Mouse (Mus musculus): ENCODE measurements around the gene Bud31. TPM values are rescaled to one million over a fixed set of nuclear protein-coding genes. Genes with fewer than 3 reads are reported as not detected.
"Not testable (repeated sequence)": the region's sequence is repeated elsewhere in the genome, so short reads cannot be mapped to it uniquely, and the experiment has no call there.

Gene Bud31
- polyA plus RNA-seq, 1 experiment from 2014 or later, result 203 TPM

GRCm38 (mm10) chr5:145114606-145115473, 25.3 kb upstream of the Bud31 start:
- Histone ChIP-seq H3K27ac (replicated peaks) (no peak overlapping the region), H3K4me2 (replicated peaks) (peak overlapping the region; percentile 53), H3K4me3 (peak overlapping the region; percentile 44), H3K36me3 (peaks cover 17% of the 10 kb centered on the region), H3K9me3 (no peaks in the 10 kb centered on the region), H3K9ac (replicated peaks) (peak overlapping the region; percentile 42), H3K27me3 (0 out of 2 replicates have a peak, but pooled peaks cover 5% of the 10 kb centered on the region), H3K4me1 (peaks cover 11% of the 10 kb centered on the region)
- 15% methylated on average over 40 of the region's 40 CpGs for WGBS
- peak; percentile 30; the same call in 1 of the 2 replicates for ATAC-seq (replicated peaks)

- H3K4me1 ChIP-seq, result peaks cover 11% of the 10 kb centered on the region
- no peak overlapping the region for H3K4me2 ChIP-seq (replicated peaks)
- H3K9me3 ChIP-seq, result no peaks in the 10 kb centered on the region
- no peak overlapping the region for H3K27ac ChIP-seq (replicated peaks)
- 0 out of 2 replicates have a peak, but pooled peaks cover 5% of the 10 kb centered on the region for H3K27me3 ChIP-seq
- H3K36me3 ChIP-seq, result peaks cover 8% of the 10 kb centered on the region
- no peak for ATAC-seq (replicated peaks)
- 91% methylated on average over 5 of the region's 5 CpGs for WGBS
- no peak overlapping the region for H3K9ac ChIP-seq (replicated peaks)
- H3K4me3 ChIP-seq, result no peak overlapping the region
Observed at GRCm38 (mm10) chr5:145115736-145116135, 24.4 kb upstream of the Bud31 start.

DNA sequence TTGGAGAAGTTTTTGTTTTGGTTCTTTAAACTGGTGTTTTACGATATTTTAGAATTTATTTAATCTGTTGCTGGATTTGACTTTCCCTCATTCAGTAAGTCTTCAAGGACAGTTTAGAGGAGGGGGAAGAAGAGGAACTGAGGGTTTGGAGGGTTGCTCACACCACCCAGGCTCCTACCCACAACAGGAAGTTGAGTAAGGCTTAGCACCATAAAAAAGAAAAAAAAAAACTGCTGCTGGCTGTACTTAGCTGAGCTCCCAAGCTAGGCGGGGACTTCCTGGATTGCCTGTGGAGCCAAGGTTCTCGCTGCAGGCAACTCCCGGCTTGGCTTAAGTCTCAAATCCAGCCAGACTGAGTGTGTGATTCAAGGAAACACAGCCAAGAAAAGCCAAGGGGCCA, 23.8 kb upstream of the Bud31 start:
- H3K4me1 ChIP-seq, result peaks cover 11% of the 10 kb centered on the region
- peaks cover 3% of the 10 kb centered on the region; the same call in 1 of the 2 replicates for H3K36me3 ChIP-seq
- H3K27me3 ChIP-seq, result 0 out of 2 replicates have a peak, but pooled peaks cover 5% of the 10 kb centered on the region
- no peaks in the 10 kb centered on the region for H3K9me3 ChIP-seq
- 64% methylated on average over 4 of the region's 4 CpGs for WGBS
- H3K9ac ChIP-seq (replicated peaks), result no peak overlapping the region
- ATAC-seq (replicated peaks), result no peak
- no peak overlapping the region for H3K4me3 ChIP-seq
- no peak overlapping the region for H3K27ac ChIP-seq (replicated peaks)
- no peak overlapping the region for H3K4me2 ChIP-seq (replicated peaks)

GRCm38 (mm10) chr5:145116916-145117315, 23.2 kb upstream of the Bud31 start:
- H3K36me3 ChIP-seq, result no peaks in the 10 kb centered on the region
- 46% methylated on average over 10 of the region's 10 CpGs for WGBS
- ATAC-seq (replicated peaks), result no peak
- H3K27ac ChIP-seq (replicated peaks), result no peak overlapping the region
- peaks cover 11% of the 10 kb centered on the region for H3K4me1 ChIP-seq
- H3K4me3 ChIP-seq, result no peak overlapping the region
- H3K27me3 ChIP-seq, result 0 out of 2 replicates have a peak, but pooled peaks cover 5% of the 10 kb centered on the region
- H3K4me2 ChIP-seq (replicated peaks), result no peak overlapping the region
- H3K9me3 ChIP-seq, result no peaks in the 10 kb centered on the region
- H3K9ac ChIP-seq (replicated peaks), result no peak overlapping the region

DNA sequence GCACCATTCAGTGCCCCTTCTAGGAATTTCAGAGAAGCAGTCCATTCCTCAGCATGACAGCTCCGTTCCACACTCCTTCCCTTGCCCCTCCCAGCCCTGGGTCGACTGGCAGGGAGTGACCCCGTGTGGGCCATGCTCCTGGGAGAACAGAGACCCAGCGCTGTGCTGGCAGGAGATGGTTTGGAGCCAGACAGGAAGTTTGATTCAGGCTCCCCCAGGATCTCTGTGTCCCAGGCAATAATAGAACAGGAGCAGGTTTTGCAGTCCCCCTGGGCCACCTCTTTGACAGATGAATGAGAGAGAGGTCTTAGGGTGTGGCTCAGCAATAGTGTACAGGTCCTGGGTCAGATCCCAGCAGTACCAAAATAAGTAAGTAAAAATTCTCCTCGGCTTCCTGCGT, 22.2 kb upstream of the Bud31 start:
- H3K4me1 ChIP-seq, result peaks cover 11% of the 10 kb centered on the region
- no peak overlapping the region for H3K27ac ChIP-seq (replicated peaks)
- H3K4me2 ChIP-seq (replicated peaks), result no peak overlapping the region
- ATAC-seq (replicated peaks), result no peak
- no peak overlapping the region for H3K4me3 ChIP-seq
- H3K27me3 ChIP-seq, result 0 out of 2 replicates have a peak, but pooled peaks cover 5% of the 10 kb centered on the region
- no peaks in the 10 kb centered on the region for H3K9me3 ChIP-seq
- 72% methylated on average over 6 of the region's 6 CpGs for WGBS
- no peaks in the 10 kb centered on the region for H3K36me3 ChIP-seq
- H3K9ac ChIP-seq (replicated peaks), result no peak overlapping the region

- Histone ChIP-seq H3K9ac (replicated peaks) (no peak overlapping the region), H3K9me3 (no peaks in the 10 kb centered on the region)
Observed at GRCm38 (mm10) chr5:145118461-145118860, 21.7 kb upstream of the Bud31 start.

GRCm38 (mm10) chr5:145119385-145119784, 20.8 kb upstream of the Bud31 start:
- ATAC-seq (replicated peaks), result no peak
- H3K4me1 ChIP-seq, result peaks cover 5% of the 10 kb centered on the region
- no peak overlapping the region for H3K27ac ChIP-seq (replicated peaks)
- no peak overlapping the region for H3K4me3 ChIP-seq
- WGBS, result 99% methylated on average over 2 of the region's 2 CpGs
- H3K27me3 ChIP-seq, result no peaks in the 10 kb centered on the region
- H3K9ac ChIP-seq (replicated peaks), result no peak overlapping the region
- 0 out of 2 replicates have a peak, but pooled peaks cover under 1% of the 10 kb centered on the region for H3K36me3 ChIP-seq
- H3K4me2 ChIP-seq (replicated peaks), result no peak overlapping the region
- H3K9me3 ChIP-seq, result no peaks in the 10 kb centered on the region

More at GRCm38 (mm10) chr5:145118461-145118860, 21.7 kb upstream of the Bud31 start:
- Histone ChIP-seq H3K36me3 (no peaks in the 10 kb centered on the region), H3K27ac (replicated peaks) (no peak overlapping the region), H3K4me3 (no peak overlapping the region), H3K27me3 (0 out of 2 replicates have a peak, but pooled peaks cover 4% of the 10 kb centered on the region), H3K4me1 (peaks cover 11% of the 10 kb centered on the region), H3K4me2 (replicated peaks) (no peak overlapping the region)
- ATAC-seq (replicated peaks), result no peak
- 88% methylated on average over 5 of the region's 5 CpGs for WGBS

DNA sequence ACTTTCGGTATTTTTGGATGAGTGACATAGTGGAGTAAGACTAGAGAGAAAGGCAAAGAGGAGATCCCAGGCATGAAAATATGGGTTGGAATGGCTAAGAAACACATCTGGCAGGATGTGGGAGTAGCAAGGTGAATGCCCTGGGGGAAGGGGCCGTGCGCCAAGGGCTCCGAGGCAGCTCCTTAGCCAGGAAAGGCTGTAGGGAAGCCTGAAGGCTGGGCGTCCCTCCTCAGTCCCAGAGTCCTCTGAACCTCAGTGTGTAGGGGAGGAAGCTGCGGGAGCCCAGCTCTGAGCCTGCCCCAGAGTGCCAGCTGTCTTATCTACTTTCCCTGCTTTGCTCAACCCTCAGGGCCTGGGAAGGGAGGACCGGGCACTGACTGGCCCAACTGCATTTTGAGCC, 19.2 kb upstream of the Bud31 start:
- no peaks in the 10 kb centered on the region for H3K4me1 ChIP-seq
- no peak for ATAC-seq (replicated peaks)
- 72% methylated on average over 7 of the region's 7 CpGs for WGBS

GRCm38 (mm10) chr5:145123396-145123795, 16.8 kb upstream of the Bud31 start:
- 96% methylated on average over 19 of the region's 19 CpGs for WGBS
- ATAC-seq (replicated peaks), result no peak

More for the DNA sequence above, 19.2 kb upstream of the Bud31 start:
- no peaks in the 10 kb centered on the region for H3K27me3 ChIP-seq
- no peaks in the 10 kb centered on the region for H3K9me3 ChIP-seq
- no peak overlapping the region for H3K4me2 ChIP-seq (replicated peaks)
- H3K36me3 ChIP-seq, result peaks cover 11% of the 10 kb centered on the region; the same call in 1 of the 2 replicates
- H3K4me3 ChIP-seq, result no peak overlapping the region
- H3K27ac ChIP-seq (replicated peaks), result no peak overlapping the region
- no peak overlapping the region for H3K9ac ChIP-seq (replicated peaks)

GRCm38 (mm10) chr5:145126580-145126979, 13.6 kb upstream of the Bud31 start:
- H3K9me3 ChIP-seq, result no peaks in the 10 kb centered on the region
- H3K4me3 ChIP-seq, result no peak overlapping the region
- no peaks in the 10 kb centered on the region for H3K4me1 ChIP-seq
- no peak overlapping the region for H3K9ac ChIP-seq (replicated peaks)
- H3K27me3 ChIP-seq, result no peaks in the 10 kb centered on the region
- no peak overlapping the region for H3K4me2 ChIP-seq (replicated peaks)
- H3K36me3 ChIP-seq, result peaks cover 52% of the 10 kb centered on the region
- no peak for ATAC-seq (replicated peaks)
- H3K27ac ChIP-seq (replicated peaks), result no peak overlapping the region
- WGBS, result 92% methylated on average over 9 of the region's 9 CpGs

More at GRCm38 (mm10) chr5:145123396-145123795, 16.8 kb upstream of the Bud31 start:
- no peak overlapping the region for H3K27ac ChIP-seq (replicated peaks)
- H3K9me3 ChIP-seq, result no peaks in the 10 kb centered on the region
- no peaks in the 10 kb centered on the region for H3K27me3 ChIP-seq
- peaks cover 25% of the 10 kb centered on the region; the same call in 1 of the 2 replicates for H3K36me3 ChIP-seq
- H3K4me1 ChIP-seq, result no peaks in the 10 kb centered on the region
- H3K9ac ChIP-seq (replicated peaks), result no peak overlapping the region
- no peak overlapping the region for H3K4me2 ChIP-seq (replicated peaks)
- no peak overlapping the region for H3K4me3 ChIP-seq

- Histone ChIP-seq H3K4me3 (no peak overlapping the region), H3K9me3 (no peaks in the 10 kb centered on the region), H3K27me3 (no peaks in the 10 kb centered on the region), H3K27ac (replicated peaks) (no peak overlapping the region), H3K4me2 (replicated peaks) (no peak overlapping the region), H3K9ac (replicated peaks) (no peak overlapping the region), H3K36me3 (peaks cover 78% of the 10 kb centered on the region), H3K4me1 (no peaks in the 10 kb centered on the region)
- ATAC-seq (replicated peaks), result no peak
- 95% methylated on average over 4 of the region's 4 CpGs for WGBS
Observed at GRCm38 (mm10) chr5:145129124-145129523, 11.0 kb upstream of the Bud31 start.

- WGBS, result 95% methylated on average over 4 of the region's 6 CpGs
- not testable (repeated sequence) for H3K4me3 ChIP-seq; H3K4me1 ChIP-seq; H3K27me3 ChIP-seq; H3K27ac ChIP-seq (replicated peaks); H3K9me3 ChIP-seq; H3K9ac ChIP-seq (replicated peaks); ATAC-seq (replicated peaks); H3K4me2 ChIP-seq (replicated peaks)
- H3K36me3 ChIP-seq, result peaks cover 80% of the 10 kb centered on the region
Observed at GRCm38 (mm10) chr5:145129773-145130172, 10.4 kb upstream of the Bud31 start.

Data from forebrain, embryonic 15.5 days (tissue).